Mouse (Mus musculus) embryo, embryonic 11 days (tissue): ENCODE data around the gene Zfp108.

Source experiments
- DNase-seq: peaks from one replicate; pipeline ENCODE4 v3.0.0-alpha.2; 2015

Zfp108 gene

DNA sequence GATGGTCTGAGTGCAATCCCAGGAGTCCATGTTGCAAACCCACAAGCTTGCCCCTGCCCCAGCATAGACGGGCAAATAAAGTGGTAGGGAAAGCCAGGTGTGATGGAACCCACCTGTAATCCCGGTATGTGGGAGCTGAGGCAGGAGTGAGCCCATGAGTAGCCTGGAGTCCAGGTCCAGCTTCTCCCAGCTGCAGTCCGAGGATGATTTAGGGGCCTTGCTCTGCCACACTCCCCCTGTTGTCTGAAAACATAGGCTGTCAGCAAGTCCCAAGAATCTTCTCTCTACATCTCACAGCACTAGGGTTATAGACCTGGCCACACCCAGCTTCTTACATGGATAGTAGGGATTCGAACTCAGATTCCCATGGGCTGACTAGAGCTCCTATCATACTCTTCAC is 32.3 kb downstream of the Zfp108 start:
- no peak for DNase-seq

DNA sequence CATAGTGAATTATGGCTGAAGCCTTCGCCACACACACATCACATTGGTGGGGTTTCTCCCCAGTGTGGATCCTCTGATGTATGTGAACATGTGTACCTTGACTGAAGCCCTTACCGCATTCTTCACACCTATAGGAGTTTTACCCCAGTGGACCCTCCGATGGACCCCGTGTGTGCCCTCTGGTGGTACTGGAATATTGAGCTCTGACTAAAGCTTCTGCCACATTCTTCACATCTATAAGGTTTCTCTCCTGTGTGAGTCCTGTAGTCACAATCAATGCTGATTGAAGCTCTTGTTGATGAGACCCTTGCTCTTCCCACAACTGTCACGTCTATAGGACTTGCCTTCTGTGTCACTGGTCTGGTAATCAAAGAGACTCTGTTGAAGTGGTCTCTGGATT is 33.1 kb downstream of the Zfp108 start:
- DNase-seq = no peak

DNA sequence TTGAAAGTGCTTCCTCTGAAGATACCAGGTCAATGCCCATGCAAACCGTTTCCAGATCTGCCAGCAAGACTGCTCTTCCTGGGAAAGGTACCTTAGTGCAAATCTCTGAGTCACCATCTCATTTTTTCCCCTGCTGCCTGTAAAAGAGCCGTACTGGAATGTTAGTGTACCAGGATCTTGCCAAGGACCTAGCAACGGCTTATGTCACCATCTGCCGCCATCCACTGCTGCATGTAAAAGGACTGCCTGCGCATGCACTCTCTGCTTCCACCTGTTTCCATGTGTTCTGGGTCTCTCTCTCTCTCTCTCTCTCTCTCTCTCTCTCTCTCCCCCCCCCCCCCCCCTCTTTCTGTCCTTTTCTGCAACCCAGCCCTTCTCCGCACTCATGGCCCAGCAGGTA is 33.9 kb downstream of the Zfp108 start:
- no peak for DNase-seq

- DNase-seq = no peak
Measured at GRCm38 (mm10) chr7:24290106-24290693, 35.6 kb downstream of the Zfp108 start.

DNA sequence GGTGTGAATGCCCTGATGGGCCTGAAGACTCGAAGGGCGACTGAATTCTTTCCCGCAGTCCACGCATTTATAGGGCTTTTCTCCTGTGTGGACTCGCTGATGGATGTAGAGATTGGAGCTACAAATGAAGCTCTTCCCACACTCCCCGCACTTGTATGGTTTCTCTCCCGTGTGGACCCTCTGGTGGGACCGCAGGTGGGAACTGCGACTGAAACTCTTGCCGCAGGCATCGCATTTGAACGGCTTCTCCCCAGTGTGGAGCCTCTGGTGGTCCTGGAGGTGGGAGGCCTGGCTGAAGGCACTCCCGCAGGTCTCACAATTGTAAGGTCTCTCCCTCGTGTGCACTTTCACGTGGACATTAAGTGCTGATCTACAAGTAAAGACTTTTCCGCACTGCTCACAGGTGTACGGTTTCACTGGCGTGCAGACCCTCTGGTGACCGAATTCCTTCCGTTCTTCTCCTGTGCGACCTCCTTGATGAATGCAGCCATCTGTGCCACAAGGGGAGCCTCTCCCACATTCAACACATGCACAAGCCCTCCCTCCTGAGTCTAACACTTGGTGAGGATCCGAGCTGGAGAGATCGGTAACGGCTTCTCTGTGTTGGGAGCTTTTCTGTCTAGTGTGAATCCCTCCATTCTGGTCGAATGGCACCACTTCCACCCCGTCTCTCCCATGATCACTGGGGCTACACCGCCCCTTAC is 36.9 kb downstream of the Zfp108 start:
- DNase-seq = no peak

DNA sequence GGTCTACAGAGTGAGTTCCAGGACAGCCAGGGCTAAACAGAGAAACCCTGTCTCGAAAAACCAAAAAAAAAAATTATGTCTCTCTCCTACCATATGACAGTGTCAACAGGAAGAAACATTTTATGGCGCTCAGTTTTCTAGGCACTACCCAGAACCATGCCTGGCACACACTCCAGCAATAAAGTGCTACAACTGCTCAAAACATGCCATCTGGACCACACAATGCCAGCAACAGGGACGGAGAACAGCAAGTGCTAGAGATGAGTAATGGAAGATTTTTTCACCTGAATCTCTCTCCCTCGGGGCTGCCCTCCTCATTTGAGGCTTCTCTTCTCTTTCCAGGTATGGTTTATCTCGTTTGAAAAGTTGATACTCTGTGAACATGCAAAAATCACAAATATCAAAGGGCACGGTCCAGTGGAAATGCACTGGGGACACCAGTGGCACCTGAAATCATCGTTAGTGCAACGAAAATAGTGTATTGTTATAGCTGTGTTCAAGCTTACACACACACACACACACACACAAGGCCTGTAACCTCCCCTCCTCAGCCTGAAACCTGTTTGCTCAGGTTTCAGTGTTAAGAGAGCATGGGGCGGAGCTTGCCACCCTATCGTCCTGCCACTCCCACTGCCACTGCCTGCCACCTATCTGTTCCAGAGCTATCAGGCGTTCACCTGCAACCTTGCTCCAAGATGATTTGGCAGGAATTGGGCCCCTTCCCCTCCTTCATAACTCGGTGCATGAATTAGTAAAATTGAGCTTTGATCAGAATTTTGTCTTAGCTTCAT is 38.7 kb downstream of the Zfp108 start:
- no peak for DNase-seq

DNA sequence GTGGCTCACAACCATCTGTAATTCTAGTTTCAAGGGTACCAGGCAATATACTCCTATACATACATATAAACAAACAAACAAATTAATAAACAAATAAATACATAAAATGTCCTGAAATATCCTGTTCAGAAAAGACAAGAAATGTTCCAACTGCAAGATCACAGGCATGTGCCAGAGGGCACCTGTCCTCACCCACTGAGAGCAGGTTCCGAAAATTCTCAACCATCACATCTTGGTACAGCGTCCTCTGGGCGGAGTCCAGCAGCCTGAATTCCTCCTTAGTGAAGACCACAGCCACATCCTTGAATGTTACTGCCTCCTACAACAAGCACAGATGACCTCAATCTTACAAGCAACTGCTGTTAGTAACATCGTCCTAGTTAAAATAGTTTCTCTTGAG is 40.2 kb downstream of the Zfp108 start:
- DNase-seq = no peak

DNA sequence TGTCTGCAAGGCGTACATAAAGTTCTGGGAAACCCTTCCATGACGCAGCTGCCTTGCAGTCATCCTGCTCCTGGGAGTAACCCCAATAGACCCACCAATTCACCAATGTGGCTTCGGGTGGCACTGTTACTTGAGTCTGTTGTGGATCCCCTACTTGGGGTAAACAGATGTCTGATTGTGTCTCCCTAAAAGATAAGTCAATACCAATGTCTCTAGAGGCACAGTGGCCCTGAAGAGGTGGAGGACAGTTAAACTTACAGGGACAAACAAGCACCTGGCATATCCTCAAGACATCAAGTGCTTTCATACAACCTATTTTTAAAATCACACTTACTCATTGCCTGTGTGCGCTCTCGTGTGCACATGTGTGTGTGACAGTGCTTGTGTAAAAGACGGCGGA is 40.8 kb downstream of the Zfp108 start:
- DNase-seq = no peak

- DNase-seq = no peak
Measured at GRCm38 (mm10) chr7:24296386-24296785, 41.8 kb downstream of the Zfp108 start.

DNA sequence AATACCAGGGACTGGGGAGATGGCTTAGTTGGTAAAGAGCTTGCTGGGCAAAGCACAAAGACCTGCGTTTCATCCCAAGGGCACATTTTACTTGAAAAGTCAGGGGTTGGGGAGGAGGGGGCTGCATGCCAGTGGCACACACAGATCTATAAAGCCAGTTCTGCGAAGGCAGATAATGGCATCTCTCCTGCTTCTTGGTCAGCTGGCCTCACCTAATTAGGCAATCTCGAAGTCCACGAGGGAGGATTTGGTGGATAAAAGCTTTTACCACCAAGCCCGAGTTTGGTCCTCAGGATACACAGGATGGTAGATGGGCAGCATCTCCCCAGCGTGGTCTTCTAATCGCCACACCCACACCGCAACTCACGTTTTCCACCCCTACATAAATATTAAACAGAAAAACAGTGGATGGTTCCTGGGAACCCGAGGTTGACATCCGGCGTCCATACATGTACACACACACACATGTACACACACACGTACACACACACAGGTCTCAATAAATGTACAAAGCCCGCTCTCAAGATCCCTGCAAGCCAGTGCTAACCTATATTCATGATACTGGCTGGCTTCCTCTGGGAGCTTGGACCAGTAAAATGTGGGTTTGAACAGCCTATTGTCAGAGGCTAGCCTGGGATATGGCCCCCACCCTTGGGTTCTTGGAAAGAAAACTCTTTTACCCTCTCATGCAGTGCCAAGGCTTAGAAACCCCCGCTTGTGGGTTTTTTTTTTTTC is 42.9 kb downstream of the Zfp108 start:
- DNase-seq = no peak

- DNase-seq = no peak
Measured at GRCm38 (mm10) chr7:24298635-24298972, 44.0 kb downstream of the Zfp108 start.

DNA sequence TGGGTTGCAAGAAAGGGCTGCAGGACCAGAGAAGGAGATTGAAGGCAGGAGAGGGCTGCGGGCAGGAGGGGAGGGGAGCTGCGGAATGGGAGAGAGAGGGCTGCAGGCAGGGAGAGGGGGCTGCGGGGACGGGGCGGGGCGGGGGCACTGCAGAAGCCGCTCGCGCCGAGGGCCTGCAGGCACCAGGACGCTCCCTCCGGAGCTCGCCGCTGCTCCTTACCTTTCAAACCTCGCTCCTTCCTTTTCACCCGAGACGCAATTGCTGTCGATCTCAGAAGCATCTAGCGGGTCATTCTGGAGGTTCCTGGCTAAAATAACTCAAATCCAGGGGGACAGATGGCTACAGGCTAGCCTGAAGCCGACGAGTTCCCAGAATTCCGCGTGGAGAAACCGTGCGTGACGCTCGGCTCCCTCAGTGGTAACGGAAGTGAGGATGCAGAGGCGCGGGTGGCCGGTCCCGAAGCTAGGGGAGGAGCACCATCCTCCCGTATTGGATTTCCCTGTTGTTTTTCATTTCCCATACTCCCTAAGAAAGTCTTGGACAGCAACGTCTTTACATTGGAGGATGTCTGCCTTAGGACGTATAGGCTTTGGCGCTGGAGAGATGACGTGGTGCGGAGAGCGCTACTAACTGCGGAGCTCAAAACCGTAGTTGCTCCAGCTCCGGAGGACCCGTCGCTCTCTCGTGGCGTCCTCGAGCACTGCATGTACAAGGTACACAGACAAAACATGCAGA is 44.5 kb downstream of the Zfp108 start:
- peak; percentile 95 for DNase-seq

- DNase-seq = peak; percentile 37
Measured at GRCm38 (mm10) chr7:24299823-24300481, 45.4 kb downstream of the Zfp108 start.

DNA sequence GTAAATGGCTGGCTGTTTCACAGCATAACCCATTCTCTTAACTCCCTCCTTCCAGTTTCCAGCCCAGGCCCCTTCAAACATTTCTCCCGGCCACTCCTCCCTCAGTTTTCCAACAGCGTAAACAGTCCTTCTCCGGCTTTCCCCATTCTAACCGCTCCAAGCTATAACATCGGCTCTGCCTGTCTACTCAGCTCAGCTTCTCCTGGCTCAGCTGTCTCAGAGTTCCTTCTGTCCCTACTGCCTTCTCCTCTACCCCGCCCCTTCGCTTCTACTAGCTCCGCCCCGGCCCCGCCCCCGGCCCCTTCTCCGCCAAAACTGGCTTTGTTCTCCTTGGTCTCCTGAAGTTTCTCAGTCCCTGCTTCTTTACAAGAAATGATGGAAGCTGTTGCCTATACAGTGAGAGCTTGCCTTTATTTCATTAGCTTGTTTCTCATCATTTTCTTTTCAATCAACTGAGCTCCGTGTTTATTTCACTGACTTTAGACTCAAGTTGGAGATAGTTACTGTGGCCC is 46.2 kb downstream of the Zfp108 start, which contains the start of gene Zfp61:
Zfp61 (minus strand) TSS at position 462 of the 512 bp plus-strand sequence.
- DNase-seq = peak; percentile 89
